Mouse (Mus musculus) neural tube, embryonic 11.5 days (tissue): ENCODE results near the gene Fbxl17. TPM values are rescaled to one million over a fixed set of nuclear protein-coding genes. Genes with fewer than 3 reads are reported as not detected.

Source experiments
- ATAC-seq: fragments of 200-750 bp; cut with Nextera tagmentation; 2 replicates; pipeline ENCODE4 v1.8.0; 2017; ENCODE audit warnings: moderate number of reproducible peaks, mild to moderate bottlenecking, moderate TSS enrichment, moderate library complexity; ENCODE audit not compliant: insufficient read depth, low FRiP score, low TSS enrichment
- DNase-seq: peaks from one replicate; pipeline ENCODE4 v3.0.0-alpha.2; 2015; ENCODE audit warnings: low spot score
- H3K27ac ChIP-seq: fragments of 300-500 bp; sonication (generic); 2 replicates; pipeline ENCODE4 v1.5.1; 2014; ENCODE audit warnings: low read depth, mild to moderate bottlenecking, low read length
- H3K27me3 ChIP-seq: fragments of 300-500 bp; sonication (generic); 2 replicates; pipeline ENCODE4 v1.6.1; 2014; ENCODE audit warnings: mild to moderate bottlenecking, low read length, mixed read lengths; ENCODE audit not compliant: control insufficient read depth, insufficient read depth
- H3K36me3 ChIP-seq: fragments of 300-500 bp; sonication (generic); 2 replicates; pipeline ENCODE4 v1.6.1; 2014; ENCODE audit warnings: mild to moderate bottlenecking, low read length, moderate library complexity, mixed read lengths; ENCODE audit not compliant: control insufficient read depth, insufficient read depth
- H3K4me1 ChIP-seq: fragments of 300-500 bp; sonication (generic); 2 replicates; pipeline ENCODE4 v1.6.1; 2014; ENCODE audit warnings: low read length, mixed read lengths; ENCODE audit not compliant: control insufficient read depth, insufficient read depth
- H3K4me2 ChIP-seq: fragments of 300-500 bp; sonication (generic); 2 replicates; pipeline ENCODE4 v1.6.1; 2014; ENCODE audit warnings: low read depth, mild to moderate bottlenecking, moderate library complexity
- H3K4me3 ChIP-seq: fragments of 300-500 bp; sonication (generic); 2 replicates; pipeline ENCODE4 v1.5.1; 2014; ENCODE audit warnings: low read depth, low read length
- H3K9ac ChIP-seq: fragments of 300-500 bp; sonication (generic); 2 replicates; pipeline ENCODE4 v1.6.1; 2014; ENCODE audit warnings: mild to moderate bottlenecking, low read length
- H3K9me3 ChIP-seq: fragments of 300-500 bp; sonication (generic); 2 replicates; pipeline ENCODE4 v1.6.1; 2016; ENCODE audit warnings: low read length; ENCODE audit not compliant: control insufficient read depth
- WGBS: fragments of 180-500 bp; shearing (Covaris S2); extraction: QIAGEN DNeasy Blood & Tissue Kit; methylation state at CpG from one replicate; pipeline ENCODE4 v1.1.7; 2014; 5-methylcytosine and 5-hydroxymethylcytosine counted together
- polyA plus RNA-seq: library from polyadenylated mRNA; unstranded; fragments of >200 nt; fragmentation: Nextera tagmentation; extraction: Ambion mirVana; gene quantifications from 2 replicates; pipeline ENCODE4 v1.2.1, GENCODE M21; 2014

Gene Fbxl17
- polyA plus RNA-seq, 1 experiment from 2014 or later: 7.8 TPM

GRCm38 (mm10) chr17:63229111-63229510 is 270.7 kb downstream of the Fbxl17 start:
- H3K4me1 ChIP-seq: no peaks in the 10 kb centered on the region
- H3K4me2 ChIP-seq: no peak overlapping the region
- no peaks in the 10 kb centered on the region for H3K9me3 ChIP-seq
- no peak overlapping the region for H3K4me3 ChIP-seq
- DNase-seq: no peak
- H3K27me3 ChIP-seq: no peaks in the 10 kb centered on the region
- H3K36me3 ChIP-seq: no peaks in the 10 kb centered on the region
- H3K27ac ChIP-seq: no peak overlapping the region
- 51% methylated on average over 4 of the region's 4 CpGs for WGBS
- ATAC-seq: no peak
- H3K9ac ChIP-seq: no peak overlapping the region

GRCm38 (mm10) chr17:63226380-63226779 is 273.4 kb downstream of the Fbxl17 start:
- no peak overlapping the region for H3K27ac ChIP-seq
- H3K4me1 ChIP-seq: peaks cover under 1% of the 10 kb centered on the region; the same call in 1 of the 2 replicates
- ATAC-seq (no peak), DNase-seq (no peak)
- H3K27me3 ChIP-seq: no peaks in the 10 kb centered on the region
- H3K9ac ChIP-seq: no peak overlapping the region
- H3K4me3 ChIP-seq: no peak overlapping the region
- H3K36me3 ChIP-seq: no peaks in the 10 kb centered on the region
- WGBS: 75% methylated on average over 2 of the region's 2 CpGs
- no peaks in the 10 kb centered on the region for H3K9me3 ChIP-seq
- no peak overlapping the region for H3K4me2 ChIP-seq

GRCm38 (mm10) chr17:63225959-63226358 is 273.9 kb downstream of the Fbxl17 start:
- Histone ChIP-seq H3K4me2 (no peak overlapping the region), H3K4me1 (peaks cover 4% of the 10 kb centered on the region), H3K9ac (no peak overlapping the region), H3K9me3 (no peaks in the 10 kb centered on the region), H3K27ac (no peak overlapping the region), H3K36me3 (no peaks in the 10 kb centered on the region), H3K27me3 (no peaks in the 10 kb centered on the region), H3K4me3 (no peak overlapping the region)
- ATAC-seq: no peak
- 75% methylated on average over 1 of the region's 1 CpGs for WGBS
- no peak for DNase-seq

- ATAC-seq: no peak
- 68% methylated on average over 4 of the region's 4 CpGs for WGBS
- DNase-seq: no peak
Observed at GRCm38 (mm10) chr17:63223675-63224074, 276.1 kb downstream of the Fbxl17 start.

GRCm38 (mm10) chr17:63221632-63222031 is 278.2 kb downstream of the Fbxl17 start:
- no peak for ATAC-seq
- H3K27ac ChIP-seq: no peak overlapping the region
- no peaks in the 10 kb centered on the region for H3K9me3 ChIP-seq
- no peak overlapping the region for H3K4me3 ChIP-seq
- H3K4me2 ChIP-seq: no peak overlapping the region
- no peaks in the 10 kb centered on the region for H3K27me3 ChIP-seq
- WGBS: 77% methylated on average over 3 of the region's 3 CpGs
- peaks cover 9% of the 10 kb centered on the region for H3K4me1 ChIP-seq
- H3K9ac ChIP-seq: no peak overlapping the region
- DNase-seq: no peak
- no peaks in the 10 kb centered on the region for H3K36me3 ChIP-seq

More at GRCm38 (mm10) chr17:63223675-63224074, 276.1 kb downstream of the Fbxl17 start:
- no peaks in the 10 kb centered on the region for H3K9me3 ChIP-seq
- no peaks in the 10 kb centered on the region for H3K27me3 ChIP-seq
- H3K27ac ChIP-seq: no peak overlapping the region
- H3K4me3 ChIP-seq: no peak overlapping the region
- no peak overlapping the region for H3K4me2 ChIP-seq
- no peak overlapping the region for H3K9ac ChIP-seq
- no peaks in the 10 kb centered on the region for H3K36me3 ChIP-seq
- H3K4me1 ChIP-seq: peaks cover 9% of the 10 kb centered on the region

GRCm38 (mm10) chr17:63220821-63221220 is 279.0 kb downstream of the Fbxl17 start:
- DNase-seq (peak; percentile 56), ATAC-seq (peak; percentile 81)
- no peak overlapping the region for H3K4me3 ChIP-seq
- H3K9me3 ChIP-seq: no peaks in the 10 kb centered on the region
- H3K4me1 ChIP-seq: peaks cover 9% of the 10 kb centered on the region
- WGBS: 13% methylated on average over 5 of the region's 5 CpGs
- H3K4me2 ChIP-seq: no peak overlapping the region
- H3K27me3 ChIP-seq: no peaks in the 10 kb centered on the region
- H3K36me3 ChIP-seq: no peaks in the 10 kb centered on the region
- no peak overlapping the region for H3K9ac ChIP-seq
- no peak overlapping the region for H3K27ac ChIP-seq

GRCm38 (mm10) chr17:63217016-63217415 is 282.8 kb downstream of the Fbxl17 start:
- Histone ChIP-seq H3K4me2 (no peak overlapping the region), H3K4me1 (peaks cover 9% of the 10 kb centered on the region), H3K36me3 (no peaks in the 10 kb centered on the region), H3K27me3 (no peaks in the 10 kb centered on the region), H3K9ac (no peak overlapping the region), H3K27ac (no peak overlapping the region), H3K4me3 (no peak overlapping the region), H3K9me3 (no peaks in the 10 kb centered on the region)
- WGBS: 85% methylated on average over 1 of the region's 1 CpGs
- ATAC-seq: no peak
- no peak for DNase-seq

GRCm38 (mm10) chr17:63212018-63212417 is 287.8 kb downstream of the Fbxl17 start:
- 93% methylated on average over 4 of the region's 4 CpGs for WGBS
- H3K9me3 ChIP-seq: no peaks in the 10 kb centered on the region
- H3K9ac ChIP-seq: no peak overlapping the region
- no peak overlapping the region for H3K27ac ChIP-seq
- H3K4me1 ChIP-seq: no peaks in the 10 kb centered on the region
- H3K27me3 ChIP-seq: no peaks in the 10 kb centered on the region
- H3K36me3 ChIP-seq: no peaks in the 10 kb centered on the region
- no peak for DNase-seq
- no peak for ATAC-seq
- no peak overlapping the region for H3K4me2 ChIP-seq
- no peak overlapping the region for H3K4me3 ChIP-seq

GRCm38 (mm10) chr17:63209151-63209550 is 290.7 kb downstream of the Fbxl17 start:
- no peak overlapping the region for H3K9ac ChIP-seq
- DNase-seq (no peak), ATAC-seq (no peak)
- H3K4me1 ChIP-seq: no peaks in the 10 kb centered on the region
- no peaks in the 10 kb centered on the region for H3K27me3 ChIP-seq
- no peak overlapping the region for H3K4me2 ChIP-seq
- 90% methylated on average over 6 of the region's 6 CpGs for WGBS
- no peak overlapping the region for H3K27ac ChIP-seq
- no peak overlapping the region for H3K4me3 ChIP-seq
- no peaks in the 10 kb centered on the region for H3K9me3 ChIP-seq
- H3K36me3 ChIP-seq: no peaks in the 10 kb centered on the region
